Mouse (Mus musculus) testis, adult 2 months (tissue): Measurements from ENCODE around the gene Lama2.

ENCODE experiments used
- CTCF ChIP-seq: fragments of 200-500 bp; IDR thresholded peaks from 2 replicates; pipeline ENCODE4 v1.5.1; 2012; ENCODE audit warnings: low read depth, mild to moderate bottlenecking, inconsistent platforms, low read length, moderate library complexity; ENCODE audit not compliant: control insufficient read depth, insufficient read depth, insufficient replicate concordance
- POLR2A ChIP-seq: fragments of 200-500 bp; IDR thresholded peaks from 2 replicates; pipeline ENCODE4 v1.6.1; 2012; ENCODE audit warnings: low read depth, mild to moderate bottlenecking, inconsistent platforms, low read length, moderate library complexity; ENCODE audit not compliant: control insufficient read depth

- TF ChIP-seq CTCF: no peak
- no peak for TF ChIP-seq POLR2A
Measured at GRCm38 (mm10) chr10:27054488-27054887, 565.1 kb downstream of the Lama2 start.
